Mouse (Mus musculus): ENCODE measurements at regions not wholly inside any gene's neighbourhood (a gene's known extent, or its start where the extent isn't known, plus 50 kb on each side); places are given as distances from the start of the nearest gene placed in this dataset.
"Not testable (repeated sequence)": the region's sequence is repeated elsewhere in the genome, so short reads cannot be mapped to it uniquely, and the experiment has no call there.

DNA sequence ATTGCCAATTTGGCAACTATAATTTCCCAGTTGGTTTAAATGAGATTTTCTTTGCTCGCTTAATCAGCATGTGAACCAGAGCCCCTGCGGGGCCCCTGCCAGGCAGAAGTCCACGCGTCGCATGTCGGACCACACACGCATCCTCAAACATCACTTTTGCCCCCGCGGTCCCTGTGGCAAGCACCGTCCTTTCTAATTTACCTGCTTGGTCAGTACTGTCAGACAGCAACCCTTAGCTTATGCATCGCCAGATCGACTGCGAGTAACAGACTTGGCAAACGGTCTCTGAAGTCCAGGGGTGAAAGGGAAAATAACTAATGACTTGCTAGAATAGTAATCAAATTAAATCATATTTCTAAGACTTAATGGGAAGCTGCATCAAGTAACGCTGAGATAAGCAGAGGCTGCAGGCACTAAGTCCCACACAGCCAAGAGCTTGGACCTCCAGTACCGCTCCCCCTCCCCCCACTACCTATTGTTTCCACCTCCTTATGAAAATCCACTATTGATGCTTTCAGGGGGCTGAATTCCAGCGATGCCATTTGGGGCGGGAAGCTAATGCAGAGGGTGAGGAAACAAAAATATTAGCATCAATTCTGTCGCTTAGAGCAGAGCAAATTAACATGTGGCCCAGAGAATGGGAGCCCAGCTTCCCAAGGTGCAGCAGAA, 142.0 kb upstream of the Cntnap4 start:
- no peak for DNase-seq

DNA sequence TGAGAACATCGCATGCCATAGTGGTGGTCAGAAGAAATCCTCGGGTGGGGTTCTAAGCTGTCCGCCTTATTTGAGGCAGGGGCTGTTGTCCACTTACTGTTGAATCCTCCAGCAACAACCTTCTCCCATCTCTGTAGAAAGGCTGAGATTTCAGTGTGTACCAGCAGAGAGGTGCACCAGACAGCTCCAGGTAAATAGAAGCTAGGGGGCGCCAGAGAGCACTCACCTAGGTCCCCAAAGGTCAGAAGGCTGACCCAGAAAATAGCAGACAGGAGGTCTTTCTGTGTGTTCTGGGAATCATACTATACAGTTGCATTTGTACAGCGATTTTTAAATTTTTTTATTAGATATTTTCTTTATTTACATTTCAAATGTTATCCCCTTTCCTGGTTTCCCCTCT, 157.9 kb upstream of the Cntnap4 start:
- DNase-seq, result no peak

DNA sequence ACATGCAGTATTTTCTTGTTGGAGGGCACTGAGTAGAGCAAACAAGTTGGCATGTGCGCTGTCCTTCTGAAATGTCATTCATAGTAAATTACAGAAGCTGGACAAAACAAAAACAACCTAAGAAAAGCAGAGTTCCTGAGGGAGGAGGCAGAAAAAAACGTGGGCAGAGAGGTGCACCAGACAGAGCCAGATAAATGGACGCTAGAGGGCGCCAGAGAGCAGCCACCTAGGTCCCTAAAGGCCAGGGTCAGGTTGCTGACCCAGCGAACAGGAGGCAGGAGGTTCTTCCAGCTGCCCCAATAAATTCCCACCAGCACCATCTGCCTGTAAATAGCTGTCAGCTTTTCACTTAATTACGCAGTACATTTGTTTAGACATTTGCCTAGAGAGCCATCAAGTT, 158.6 kb upstream of the Cntnap4 start:
- DNase-seq, result peak; percentile 2

DNA sequence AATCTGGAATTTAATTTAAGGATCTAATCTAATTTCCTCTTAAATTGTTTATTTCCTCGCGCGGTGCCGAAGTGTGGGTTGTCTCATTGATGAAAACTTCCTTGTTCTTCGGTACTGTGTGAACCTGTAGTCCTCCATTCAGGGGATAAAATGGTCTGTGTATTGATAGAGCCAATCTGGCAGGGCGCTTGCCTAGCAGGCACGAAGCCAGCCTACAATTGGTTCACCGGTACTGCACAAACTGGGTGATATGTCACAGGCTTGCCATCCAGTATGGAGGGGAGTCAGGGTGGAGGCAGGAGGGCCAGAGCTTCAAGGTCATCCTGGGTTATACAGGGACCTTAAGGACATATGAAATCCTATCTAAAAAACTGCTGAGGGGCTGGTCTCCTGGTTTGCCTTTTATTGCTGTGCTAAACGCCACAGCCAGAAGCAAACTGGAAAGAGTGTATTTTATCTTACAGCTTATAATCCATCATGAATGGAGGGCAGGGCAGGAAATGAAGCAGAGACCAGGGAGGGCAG, 161.6 kb upstream of the Cntnap4 start:
- DNase-seq, result no peak

DNA sequence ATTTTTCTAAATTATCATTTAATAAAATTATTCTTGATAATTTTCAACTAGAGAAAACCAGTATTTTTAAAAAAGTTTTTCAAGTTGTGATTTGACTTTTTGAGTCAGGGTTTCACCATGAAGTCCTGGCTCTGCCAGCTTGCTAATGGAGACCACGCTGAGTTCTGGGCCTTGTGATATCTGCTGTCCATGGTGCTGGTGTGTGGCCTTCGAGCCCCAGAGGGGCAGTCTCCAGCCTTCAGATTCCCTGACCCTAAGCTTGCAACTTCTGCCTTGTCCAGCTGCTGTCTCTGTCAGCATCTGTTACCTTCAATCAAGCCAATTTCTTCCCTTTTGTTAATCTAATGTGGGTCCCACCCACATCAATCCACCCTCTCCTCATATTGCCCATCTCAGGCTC, 165.8 kb upstream of the Cntnap4 start:
- DNase-seq, result no peak

DNA sequence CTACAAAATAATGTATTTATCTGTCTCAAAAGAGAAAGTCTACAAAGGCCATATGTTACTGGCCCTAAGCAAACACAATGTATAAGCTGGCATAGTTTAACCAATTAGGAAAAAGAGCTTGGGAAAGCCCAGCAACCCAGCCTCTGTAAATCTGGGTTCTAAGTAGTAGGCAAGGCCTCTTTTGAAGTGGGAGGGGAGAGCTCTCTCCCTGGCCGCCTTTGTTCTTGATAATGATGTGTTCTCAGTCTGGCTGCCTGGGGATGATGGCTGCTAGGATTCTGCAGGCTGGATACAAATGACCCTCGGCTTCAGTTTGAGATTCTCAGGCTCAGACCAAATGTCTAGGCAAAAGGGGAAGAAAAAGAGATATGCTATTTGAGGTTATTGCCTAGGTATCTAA, 172.4 kb upstream of the Cntnap4 start:
- DNase-seq, result no peak

DNA sequence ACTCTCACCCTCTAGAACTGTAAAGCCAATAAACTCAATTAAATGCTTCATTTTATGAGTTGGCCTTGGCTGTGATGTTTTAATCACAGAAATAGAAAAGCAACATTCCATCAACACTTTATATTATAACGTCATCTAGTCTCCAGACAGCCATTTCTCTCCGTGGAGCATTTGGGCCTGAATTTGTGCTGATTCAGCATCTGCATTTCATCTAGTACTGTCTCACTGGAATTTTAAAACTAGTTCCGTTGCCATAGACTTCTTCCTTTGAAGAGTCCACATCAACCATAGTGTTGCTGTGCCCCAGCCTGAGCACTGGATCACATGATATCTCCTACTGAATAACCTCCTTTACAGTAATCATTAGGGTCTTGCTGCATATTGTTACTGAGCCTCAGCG, 179.7 kb upstream of the Cntnap4 start:
- DNase-seq, result no peak

DNA sequence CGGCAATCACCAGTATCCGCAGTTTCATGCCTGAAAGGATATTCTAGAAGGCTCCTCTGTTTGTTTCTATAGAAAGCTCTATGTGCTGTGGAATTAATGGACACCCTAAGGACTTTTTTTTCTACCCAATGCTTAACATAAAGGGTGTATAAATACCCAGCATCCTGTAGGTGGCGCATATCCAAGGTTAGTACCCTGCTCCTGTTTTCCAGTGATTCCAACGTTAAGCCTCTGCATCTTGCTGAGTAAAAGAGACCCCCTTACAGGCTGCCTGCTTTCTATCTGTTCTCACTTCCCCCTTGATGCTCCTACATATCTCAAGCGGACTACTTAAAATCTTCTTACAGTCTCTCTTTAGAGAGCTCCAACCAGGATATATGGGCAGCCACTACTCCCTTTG, 221.5 kb upstream of the Cntnap4 start:
- no peak for DNase-seq

DNA sequence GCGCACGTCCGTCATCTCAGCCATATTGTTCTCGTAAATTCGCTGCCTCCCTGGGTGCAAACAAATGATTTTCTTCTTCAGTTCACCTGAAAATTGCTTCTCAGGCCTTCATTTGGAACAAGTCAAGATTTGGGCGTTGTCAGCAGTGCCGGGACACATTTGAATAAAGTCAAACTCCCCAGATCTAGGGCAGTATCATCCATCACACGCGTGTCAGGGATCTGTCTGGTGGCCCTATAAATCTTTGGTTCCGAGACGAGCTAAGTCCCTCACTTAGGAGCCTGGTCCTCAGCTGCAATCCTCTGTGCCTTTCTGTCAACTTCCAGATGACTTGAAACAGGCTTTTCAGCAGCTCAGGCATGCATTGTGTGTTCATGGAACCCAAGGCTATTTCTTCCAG, 236.7 kb upstream of the Cntnap4 start:
- no peak for DNase-seq

DNA sequence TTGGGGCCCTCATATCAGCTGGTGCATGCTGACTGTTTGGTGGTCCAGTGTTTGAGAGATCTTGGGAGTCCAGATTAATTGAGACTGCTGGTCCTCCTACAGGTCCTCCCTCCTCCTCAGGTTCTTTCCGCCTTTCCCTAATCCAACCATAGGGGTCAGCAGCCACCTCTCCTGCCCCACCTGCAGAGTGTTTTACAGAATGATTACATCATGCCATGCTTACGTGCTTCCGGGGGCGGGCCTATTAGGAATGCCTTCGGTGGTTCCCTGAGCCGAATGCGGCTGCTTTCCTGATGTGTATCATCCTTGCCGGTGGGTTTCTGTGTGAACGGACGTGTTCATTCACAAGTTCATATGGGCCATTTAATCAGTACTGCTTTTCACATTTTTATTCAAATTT, 237.8 kb upstream of the Cntnap4 start:
- DNase-seq, result no peak

DNA sequence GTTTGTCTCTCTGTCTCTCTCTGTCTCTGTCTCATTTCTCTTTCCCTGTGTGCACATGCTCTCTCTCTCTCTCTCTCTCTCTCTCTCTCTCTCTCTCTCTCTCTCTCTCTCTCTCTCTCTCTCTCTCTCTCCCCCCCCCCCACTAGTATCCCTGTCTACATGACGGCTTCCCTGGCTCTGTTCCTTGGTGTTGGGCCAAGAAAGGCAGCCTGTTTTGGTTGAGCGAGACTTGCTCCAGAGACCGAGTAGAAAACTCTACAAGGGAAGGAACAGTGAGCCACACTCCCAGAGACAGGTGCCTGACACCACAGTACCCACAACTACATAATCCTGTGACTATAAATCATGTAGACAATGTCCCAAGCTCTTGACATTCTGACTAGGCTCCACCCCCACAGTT, 260.0 kb upstream of the Cntnap4 start:
- no peak for DNase-seq

DNA sequence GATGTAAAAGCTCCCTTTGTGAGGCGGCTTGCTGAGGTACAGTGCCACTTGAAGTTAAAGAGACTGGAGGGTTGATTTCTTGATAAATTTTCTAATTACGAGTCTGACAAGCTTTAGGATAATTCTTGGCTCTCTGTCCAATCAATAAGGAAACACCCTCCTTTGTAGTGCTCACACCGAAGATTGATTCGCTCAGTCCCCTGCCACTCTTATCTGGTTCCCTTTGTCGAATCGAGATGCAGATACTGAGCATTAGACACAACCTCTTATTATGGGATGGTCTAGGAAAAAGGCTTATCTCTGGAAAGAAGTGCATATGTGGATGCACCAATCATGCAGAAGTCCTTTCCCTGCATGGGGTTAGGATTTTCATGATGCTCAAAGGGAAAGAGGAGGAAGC, 261.5 kb upstream of the Cntnap4 start:
- DNase-seq, result no peak

DNA sequence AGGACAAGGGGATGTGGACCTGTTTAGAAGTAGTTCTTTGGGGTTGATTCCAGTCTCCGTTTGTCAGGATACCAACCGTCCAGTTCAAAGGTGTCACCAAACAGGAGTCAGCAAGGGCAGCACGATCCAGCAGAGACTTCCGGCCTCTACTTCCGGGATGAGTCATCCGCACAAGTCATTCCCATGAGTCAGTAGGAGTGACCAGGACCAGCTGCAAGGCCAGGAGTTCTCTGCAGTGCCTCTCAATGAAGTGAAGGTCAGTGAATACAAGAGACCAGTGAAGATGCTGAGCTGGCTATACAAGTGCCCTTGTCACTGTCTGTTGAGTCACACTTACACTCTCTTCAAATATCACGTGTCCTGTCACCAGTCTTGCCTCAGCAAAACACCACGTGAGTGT, 272.8 kb upstream of the Cntnap4 start:
- DNase-seq, result peak; percentile 1

DNA sequence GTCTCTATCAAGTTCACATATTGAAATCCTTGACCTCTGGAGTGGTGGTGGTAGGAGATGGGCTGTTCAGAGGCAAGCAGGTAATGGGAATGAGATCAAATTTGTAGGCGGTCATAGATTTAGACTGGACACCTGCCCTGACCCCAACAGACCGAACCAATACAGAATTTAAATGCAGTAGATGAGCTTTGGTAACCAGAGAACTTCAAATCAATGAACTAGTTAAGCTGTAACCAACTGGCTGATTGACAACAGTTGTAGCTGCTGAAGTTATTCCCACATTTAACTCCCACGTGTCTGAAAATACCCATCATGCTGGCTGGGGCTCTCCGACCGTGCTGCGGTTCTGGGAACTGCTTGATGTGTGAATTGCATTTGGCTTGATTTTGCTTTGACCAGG, 268.5 kb upstream of the Gm6793 start:
- no peak for DNase-seq

DNA sequence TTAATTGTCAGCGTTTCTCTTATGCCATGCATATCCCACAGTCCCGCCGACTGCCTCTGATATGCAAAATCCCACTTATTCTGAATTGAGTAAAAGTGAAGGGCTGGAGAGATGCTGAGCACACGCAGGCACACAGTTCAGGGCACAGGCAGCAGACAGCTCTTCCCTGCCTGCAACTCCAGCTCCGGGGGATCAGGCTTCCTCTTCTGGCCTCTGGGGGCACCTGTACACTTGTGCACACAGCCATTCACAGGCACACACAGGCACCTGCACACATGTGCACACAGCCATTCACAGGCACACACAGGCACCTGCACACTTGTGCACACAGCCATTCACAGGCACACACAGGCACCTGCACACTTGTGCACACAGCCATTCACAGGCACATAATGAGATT, 254.8 kb upstream of the Gm6793 start:
- DNase-seq, result no peak

DNA sequence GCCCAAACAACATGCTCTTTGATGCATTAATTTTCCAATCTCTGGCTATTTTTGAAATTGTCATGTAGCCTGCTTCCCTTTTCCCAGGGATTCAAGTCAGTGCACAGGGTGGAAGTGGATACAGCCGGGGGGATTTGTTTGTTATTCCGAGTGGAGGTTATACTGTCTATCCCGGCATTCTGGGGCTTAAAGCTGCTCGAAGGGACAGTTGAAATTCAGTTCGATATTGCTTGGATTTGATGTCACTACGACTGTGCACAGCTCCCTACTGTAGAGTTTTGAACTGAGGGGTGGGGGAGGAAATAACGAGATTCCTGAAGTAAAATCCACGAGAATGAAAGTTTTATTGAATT, 254.4 kb upstream of the Gm6793 start:
- DNase-seq, result no peak

DNA sequence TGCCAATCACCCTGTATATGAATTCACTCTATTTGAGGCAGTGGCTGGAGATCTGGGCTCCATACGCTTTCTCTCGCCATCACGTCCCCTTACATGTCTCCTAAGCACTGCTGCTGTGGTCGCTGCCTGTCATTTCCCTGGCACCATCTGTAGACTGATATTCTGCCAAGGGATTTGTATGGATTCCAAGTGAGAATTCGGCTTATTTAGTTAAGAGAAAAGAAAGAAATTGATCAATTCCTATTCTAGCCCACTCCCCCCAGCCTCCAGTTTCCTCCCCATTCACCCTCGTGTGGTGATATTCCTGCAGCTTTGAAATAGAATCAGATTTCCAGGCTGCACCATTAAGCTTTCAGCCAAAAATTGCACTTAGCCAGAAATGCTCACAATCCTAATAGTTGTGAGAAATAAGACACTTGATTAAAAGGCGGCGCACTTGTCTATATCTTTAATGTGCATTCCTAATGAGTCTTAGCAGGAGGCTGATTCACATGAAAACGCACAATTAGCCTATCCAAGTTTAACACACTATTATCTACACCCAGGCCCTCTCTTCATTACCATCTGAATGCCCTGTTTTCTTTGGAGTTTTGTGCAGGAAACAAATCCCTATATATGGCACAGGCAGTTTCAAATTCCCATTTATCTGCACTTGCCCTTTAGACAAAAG, 253.8 kb upstream of the Gm6793 start:
- DNase-seq, result no peak

DNA sequence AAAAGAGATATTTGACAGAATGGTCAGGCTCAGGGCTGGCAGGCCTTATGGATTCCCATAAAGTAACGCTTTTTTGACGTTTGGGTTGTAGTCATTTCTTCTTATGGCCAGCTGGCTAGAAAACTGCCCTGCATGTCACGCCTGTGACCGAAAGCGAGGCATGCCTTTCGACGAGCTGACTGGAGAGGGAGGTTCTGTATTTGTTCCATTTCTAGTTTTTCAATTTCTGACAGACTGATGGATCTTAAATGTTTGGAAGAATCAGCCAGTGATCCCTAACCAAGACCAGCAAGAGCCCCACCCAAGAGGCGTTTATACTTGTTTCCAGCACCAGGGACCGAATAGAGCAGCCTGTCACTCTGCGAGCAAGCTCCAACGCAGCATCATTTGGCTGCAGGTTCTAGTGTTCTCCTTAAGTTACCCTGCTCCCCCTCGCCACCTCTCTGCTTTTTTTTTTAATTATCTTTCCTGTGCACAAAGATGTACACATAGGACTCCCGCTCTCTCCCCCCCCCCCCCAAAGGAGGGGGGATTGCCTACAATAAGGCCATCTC, 243.2 kb upstream of the Gm6793 start:
- no peak for DNase-seq

DNA sequence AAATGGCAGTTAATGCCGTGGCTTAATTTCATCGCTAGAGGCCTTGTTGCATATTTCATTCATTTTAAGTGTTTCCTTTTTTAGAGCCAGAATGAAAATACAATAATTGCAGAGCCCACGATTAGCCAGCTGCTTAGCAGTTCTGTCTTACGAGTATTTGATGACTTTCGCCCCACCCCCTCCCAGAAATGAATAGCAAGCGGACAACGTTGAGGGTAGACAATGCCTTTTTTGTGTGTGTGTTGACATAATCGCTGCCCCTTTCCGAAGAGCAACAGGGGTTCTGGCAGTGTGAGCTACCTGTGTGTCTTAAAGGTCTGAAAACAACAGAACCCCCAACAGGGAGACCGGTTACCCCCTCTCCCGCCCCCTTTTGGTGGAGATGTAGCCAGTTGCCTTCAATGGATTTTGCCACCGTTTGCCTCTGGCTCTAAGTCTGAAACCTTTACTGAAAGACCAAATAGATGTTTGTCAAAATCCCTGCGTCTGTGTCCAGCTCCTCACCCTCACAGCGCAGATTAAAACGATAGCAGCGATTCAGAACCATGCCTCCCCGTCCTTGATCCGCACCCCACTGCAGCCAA, 242.6 kb upstream of the Gm6793 start:
- no peak for DNase-seq

DNA sequence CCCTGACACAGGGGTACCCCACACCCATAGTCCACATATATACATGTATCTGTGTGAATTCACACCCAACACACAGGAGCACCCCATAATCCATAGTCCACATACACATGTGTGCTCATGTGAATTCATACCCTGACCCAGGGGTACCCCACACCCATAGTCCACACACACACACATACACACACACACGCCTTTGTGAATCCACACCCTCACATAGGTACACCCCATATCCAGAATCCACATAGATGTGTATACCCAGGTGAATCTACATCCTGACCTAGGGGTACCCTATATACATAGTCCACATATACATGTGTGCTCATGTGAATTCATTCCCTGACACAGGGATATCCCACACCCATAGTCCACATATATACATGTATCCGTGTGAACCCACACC, 231.8 kb upstream of the Gm6793 start:
- not testable (repeated sequence) for DNase-seq

DNA sequence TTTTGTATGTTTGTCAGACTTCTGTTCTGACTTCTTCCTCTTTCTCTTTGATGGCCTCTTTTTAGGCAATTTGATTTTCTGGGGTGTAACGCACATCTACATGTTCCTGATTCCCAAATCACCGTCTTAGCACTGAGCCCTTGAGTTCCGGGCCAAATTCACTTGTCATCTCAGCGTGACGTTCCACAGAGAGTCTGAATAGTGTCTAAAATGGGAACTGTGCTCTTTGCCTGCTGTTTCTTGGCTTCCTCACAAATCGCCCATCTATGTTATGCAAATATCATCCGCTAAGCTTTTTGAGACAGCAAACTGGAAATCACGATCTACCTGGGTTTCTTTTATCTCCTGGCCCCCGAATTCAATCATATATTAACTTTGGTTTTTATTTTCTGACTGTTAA, 223.8 kb upstream of the Gm6793 start:
- no peak for DNase-seq

DNA sequence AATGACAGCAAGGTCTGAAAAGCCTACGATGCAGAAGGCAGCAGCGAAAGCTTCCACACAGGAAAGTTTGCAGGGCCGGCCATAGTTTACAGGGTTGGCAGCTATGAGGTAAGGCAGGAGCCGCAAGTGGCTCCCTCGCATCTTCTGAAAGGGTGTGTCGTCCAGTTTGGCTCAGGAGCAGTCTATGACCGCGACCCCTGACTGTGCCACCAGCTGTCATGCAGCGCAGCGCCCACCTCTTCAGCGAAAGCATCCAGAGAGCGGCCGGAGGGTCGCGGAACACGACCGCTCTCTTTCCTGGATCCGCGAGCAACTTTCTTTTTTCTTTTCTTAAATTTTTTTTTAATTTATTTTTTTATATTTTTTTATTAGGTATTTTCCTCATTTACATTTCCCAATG, 221.9 kb upstream of the Gm6793 start:
- not testable (repeated sequence) for DNase-seq

DNA sequence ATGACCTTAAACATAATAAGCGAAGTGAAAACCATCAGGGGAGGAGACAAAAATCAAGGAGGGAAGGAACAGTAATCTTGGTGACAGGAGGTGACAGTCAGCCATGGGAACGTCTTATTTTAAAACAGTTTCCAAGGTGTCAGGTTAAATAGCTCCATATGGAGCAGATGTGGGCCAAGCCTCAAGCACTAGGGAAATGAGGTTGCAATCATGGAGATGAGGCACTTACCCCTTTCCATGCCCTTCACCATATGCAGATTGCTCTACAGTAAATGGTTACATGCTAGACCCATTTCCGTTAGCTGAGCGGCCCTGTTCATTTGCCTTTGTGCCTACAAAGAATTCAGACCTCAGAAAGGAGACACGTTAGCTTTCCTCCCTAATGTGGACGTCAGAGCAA, 204.8 kb upstream of the Gm6793 start:
- no peak for DNase-seq

DNA sequence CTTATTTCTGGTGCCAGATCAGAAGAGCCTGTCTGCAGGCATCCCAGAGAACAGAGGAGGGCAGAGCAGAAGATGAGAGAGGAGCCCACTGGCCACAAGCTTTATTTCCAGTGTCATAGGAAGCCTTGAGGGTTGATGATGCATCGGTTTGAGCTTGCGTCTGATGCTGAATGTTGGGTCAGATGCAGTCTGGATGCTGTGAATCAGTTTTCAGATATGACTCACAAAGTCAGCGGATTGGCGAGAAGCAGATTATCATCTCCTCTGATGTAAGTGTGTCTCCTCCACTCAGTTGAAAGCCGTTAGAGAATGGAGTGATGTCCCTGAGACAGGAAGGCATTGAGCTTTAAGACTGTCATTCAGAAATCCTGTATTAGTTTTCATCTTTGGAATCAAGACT, 197.3 kb upstream of the Gm6793 start:
- DNase-seq, result no peak
